Mouse (Mus musculus): ENCODE measurements around the gene Akap12.
A peak's percentile ranks its signal among the peaks of the same experiment; 100 is the strongest.

The Akap12 gene

GRCm38 (mm10) chr10:4284781-4285180 is 18.6 kb downstream of the Akap12 start:
- DNase-seq: no peak

- DNase-seq: peak in 1 of 2 experiments; percentile 20
Measured at GRCm38 (mm10) chr10:4285752-4286151, 19.6 kb downstream of the Akap12 start.

GRCm38 (mm10) chr10:4289171-4289570 is 23.0 kb downstream of the Akap12 start:
- DNase-seq: no peak

GRCm38 (mm10) chr10:4289636-4290035 is 23.5 kb downstream of the Akap12 start:
- DNase-seq: no peak

- no peak for DNase-seq
Measured at GRCm38 (mm10) chr10:4290145-4290544, 24.0 kb downstream of the Akap12 start.

GRCm38 (mm10) chr10:4290561-4290960 is 24.4 kb downstream of the Akap12 start:
- DNase-seq: no peak

- DNase-seq: peak in 1 of 2 experiments; percentile 10
Measured at GRCm38 (mm10) chr10:4293418-4293817, 27.2 kb downstream of the Akap12 start.

- DNase-seq: no peak
Measured at GRCm38 (mm10) chr10:4303558-4303957, 37.4 kb downstream of the Akap12 start.

GRCm38 (mm10) chr10:4323885-4324284 is 57.7 kb downstream of the Akap12 start:
- DNase-seq: no peak

GRCm38 (mm10) chr10:4325562-4325961 is 59.4 kb downstream of the Akap12 start:
- no peak for DNase-seq

GRCm38 (mm10) chr10:4327716-4328115 is 61.5 kb downstream of the Akap12 start:
- no peak for DNase-seq

GRCm38 (mm10) chr10:4332228-4332979 is 66.2 kb downstream of the Akap12 start:
- no peak for DNase-seq

GRCm38 (mm10) chr10:4333319-4333718 is 67.1 kb downstream of the Akap12 start:
- peak; percentile 47 to 60 for DNase-seq

- DNase-seq: peak; percentile 87 to 91
Measured at GRCm38 (mm10) chr10:4334039-4334683, 68.0 kb downstream of the Akap12 start.

- peak; percentile 24 to 55 for DNase-seq
Measured at GRCm38 (mm10) chr10:4338863-4339461, 72.8 kb downstream of the Akap12 start.

GRCm38 (mm10) chr10:4341430-4341829 is 75.2 kb downstream of the Akap12 start:
- peak in 1 of 2 experiments; percentile 49 for DNase-seq

- DNase-seq: peak; percentile 88 to 92
Measured at GRCm38 (mm10) chr10:4346489-4347135, 80.4 kb downstream of the Akap12 start.

- DNase-seq: no peak
Measured at GRCm38 (mm10) chr10:4347136-4347492, 80.9 kb downstream of the Akap12 start.

GRCm38 (mm10) chr10:4347591-4347990 is 81.4 kb downstream of the Akap12 start:
- DNase-seq: no peak

GRCm38 (mm10) chr10:4354371-4355260 is 88.4 kb downstream of the Akap12 start:
- no peak for DNase-seq

- no peak for DNase-seq
Measured at GRCm38 (mm10) chr10:4355882-4356451, 89.8 kb downstream of the Akap12 start.

GRCm38 (mm10) chr10:4356640-4357039 is 90.5 kb downstream of the Akap12 start:
- DNase-seq: no peak

Data from lung, adult 18-20 months (tissue).